8 mouse cellular contexts compared by ENCODE assay signal in the genomic region with DNA sequence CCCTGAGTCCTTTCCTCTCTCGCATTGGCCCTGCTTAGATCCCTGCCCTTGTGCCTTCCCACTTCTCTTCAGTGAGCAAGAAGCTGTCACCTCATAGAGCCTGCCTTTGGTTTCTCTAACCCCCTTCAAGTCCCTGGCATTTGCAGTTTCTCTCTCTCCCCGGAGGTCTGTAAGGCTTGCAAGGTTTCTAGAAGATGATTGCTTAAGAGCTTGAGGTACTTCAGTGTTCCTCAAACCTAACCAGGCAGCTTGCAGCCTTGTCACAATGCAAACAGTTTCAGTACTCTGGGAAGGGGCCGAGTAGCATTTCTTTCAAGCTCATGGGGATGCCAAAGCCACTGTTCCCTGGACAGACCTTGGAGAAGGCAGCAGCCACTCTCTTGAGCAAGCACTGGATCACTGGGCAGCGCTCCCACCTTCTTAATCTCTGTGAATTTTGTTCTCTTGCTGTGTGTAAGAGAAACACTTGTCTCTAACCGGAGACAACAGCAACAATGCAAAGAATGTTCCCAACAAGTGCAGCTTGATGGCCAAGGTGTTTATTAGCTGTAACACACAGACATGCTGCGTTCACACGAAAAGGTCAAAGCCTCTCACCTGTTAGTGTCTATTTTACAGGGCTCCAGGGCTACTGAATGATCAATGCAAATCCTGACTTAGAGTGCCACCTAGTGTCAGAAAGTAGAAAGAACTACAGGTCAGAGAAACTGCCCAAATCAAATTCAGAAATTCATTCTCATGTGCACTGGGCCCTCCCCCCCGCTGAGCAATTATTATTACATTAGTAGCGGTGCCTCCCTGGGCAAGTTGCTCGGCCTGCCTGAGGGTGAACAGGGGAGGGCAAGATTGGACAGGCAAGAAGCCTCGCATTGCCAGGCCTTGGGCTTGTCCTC. TPM values are rescaled to one million over a fixed set of nuclear protein-coding genes. Genes with fewer than 3 reads are reported as not detected.
A peak's percentile ranks its signal among the peaks of the same experiment; 100 is the strongest.
DNase-seq lines count a peak whose midpoint lies in the region; ATAC-seq and TF ChIP-seq lines count a peak whose summit lies in the region.

No protein-coding gene starts in this region.

- H3K4me2 ChIP-seq in heart, embryonic 11.5 days, result no peak overlapping the region
- no peak overlapping the region for H3K4me2 ChIP-seq in forebrain, postnatal 0 days (ENCODE audit: low read depth)
- no peak overlapping the region for H3K4me2 ChIP-seq in intestine, postnatal 0 days (replicated peaks; ENCODE audit: low read depth)

- no peak for ATAC-seq in heart, embryonic 11.5 days (replicated peaks; ENCODE audit: insufficient number of reproducible peaks, low FRiP score, low TSS enrichment)
- ATAC-seq in forebrain, postnatal 0 days, result peak; percentile 81
- ATAC-seq in intestine, postnatal 0 days, result peak; percentile 48

- no peak for TF ChIP-seq POLR2A in cerebellum, adult 2 months (IDR thresholded peaks at IDR 0.05; ENCODE audit: borderline replicate concordance, insufficient read depth, low read length)

- 32% methylated on average over 11 of the region's 11 CpGs for WGBS in heart, embryonic 11.5 days (ENCODE audit: insufficient replicate concordance)
- WGBS in cerebellum, adult 2 months, result 25% methylated on average over 11 of the region's 11 CpGs
- WGBS in forebrain, postnatal 0 days, result 35% methylated on average over 11 of the region's 11 CpGs
- WGBS in intestine, postnatal 0 days, result 31% methylated on average over 11 of the region's 11 CpGs

- H3K9ac ChIP-seq in heart, embryonic 11.5 days (ENCODE audit: low read depth, low read length), result no peak overlapping the region
- peak overlapping the region; percentile 10; the same call in 1 of the 2 replicates for H3K9ac ChIP-seq in forebrain, postnatal 0 days
- H3K9ac ChIP-seq in intestine, postnatal 0 days (ENCODE audit: low read depth, low read length), result no peak overlapping the region

- no peak overlapping the region for H3K27ac ChIP-seq in heart, embryonic 11.5 days (ENCODE audit: low read depth, low read length)
- no peak overlapping the region for H3K27ac ChIP-seq in cerebellum, adult 2 months (ENCODE audit: insufficient read depth, low read length)
- H3K27ac ChIP-seq in forebrain, postnatal 0 days (ENCODE audit: low read depth, low read length), result no peak overlapping the region
- H3K27ac ChIP-seq in intestine, postnatal 0 days (ENCODE audit: low read depth, low read length), result no peak overlapping the region

- no peaks in the 10 kb centered on the region for H3K27me3 ChIP-seq in heart, embryonic 11.5 days (ENCODE audit: control insufficient read depth, insufficient read depth, low read length)
- no peaks in the 10 kb centered on the region for H3K27me3 ChIP-seq in cerebellum, adult 2 months (ENCODE audit: control insufficient read depth, insufficient read depth, low read length)
- no peaks in the 10 kb centered on the region for H3K27me3 ChIP-seq in forebrain, postnatal 0 days (ENCODE audit: insufficient read depth, low read length)
- no peaks in the 10 kb centered on the region for H3K27me3 ChIP-seq in intestine, postnatal 0 days (replicated peaks; ENCODE audit: control insufficient read depth, insufficient read depth, low read length)

- no peaks in the 10 kb centered on the region for H3K36me3 ChIP-seq in heart, embryonic 11.5 days (ENCODE audit: control insufficient read depth, insufficient read depth, low read length)
- no peaks in the 10 kb centered on the region for H3K36me3 ChIP-seq in forebrain, postnatal 0 days (ENCODE audit: insufficient read depth)
- H3K36me3 ChIP-seq in intestine, postnatal 0 days (ENCODE audit: control insufficient read depth, insufficient read depth), result peaks cover 4% of the 10 kb centered on the region; the same call in 1 of the 2 replicates

- H3K4me1 ChIP-seq in heart, embryonic 11.5 days (ENCODE audit: control insufficient read depth, insufficient read depth, low read length), result no peaks in the 10 kb centered on the region
- peaks cover 3% of the 10 kb centered on the region; the same call in 1 of the 2 replicates for H3K4me1 ChIP-seq in cerebellum, adult 2 months (ENCODE audit: control insufficient read depth, insufficient read depth, low read length)
- H3K4me1 ChIP-seq in forebrain, postnatal 0 days (ENCODE audit: insufficient read depth), result no peaks in the 10 kb centered on the region
- no peaks in the 10 kb centered on the region for H3K4me1 ChIP-seq in intestine, postnatal 0 days (replicated peaks; ENCODE audit: control insufficient read depth, insufficient read depth, low read length)

- peak; percentile 57 to 86 for DNase-seq in heart, adult 18-20 months
- DNase-seq in CD4-positive helper T cell, adult 2 months (ENCODE audit: low read depth, low spot score), result peak; percentile 75
- DNase-seq in cerebellum, adult 2 months, result peak; percentile 40 to 75
- peak; percentile 84 for DNase-seq in forebrain, postnatal 0 days
- DNase-seq in lung, postnatal 14 days, result peak; percentile 69
- DNase-seq in retina, postnatal 7 days (ENCODE audit: low read depth, low spot score), result peak; percentile 73

- TF ChIP-seq CTCF in cerebellum, adult 2 months (IDR thresholded peaks at IDR 0.05; ENCODE audit: borderline replicate concordance, insufficient read depth, low read depth, low read length), result peak; percentile 73; the same call in 1 of the 2 replicates
- peak; percentile 87 for TF ChIP-seq CTCF in forebrain, postnatal 0 days (IDR thresholded peaks at IDR 0.05; ENCODE audit: low read depth)
- TF ChIP-seq CTCF in intestine, postnatal 0 days (IDR thresholded peaks at IDR 0.05; ENCODE audit: low read depth), result peak; percentile 87

- no peak overlapping the region for H3K4me3 ChIP-seq in heart, embryonic 11.5 days (ENCODE audit: low read depth, low read length)
- H3K4me3 ChIP-seq in cerebellum, adult 2 months (replicated peaks; ENCODE audit: insufficient read depth, low read depth, low read length), result no peak overlapping the region
- H3K4me3 ChIP-seq in forebrain, postnatal 0 days (ENCODE audit: low read depth, low read length), result no peak overlapping the region
- no peak overlapping the region for H3K4me3 ChIP-seq in intestine, postnatal 0 days (ENCODE audit: low read depth, low read length)

- H3K9me3 ChIP-seq in heart, embryonic 11.5 days (replicated peaks; ENCODE audit: control insufficient read depth, low read length), result no peaks in the 10 kb centered on the region
- no peaks in the 10 kb centered on the region for H3K9me3 ChIP-seq in forebrain, postnatal 0 days (ENCODE audit: low read length)
- H3K9me3 ChIP-seq in intestine, postnatal 0 days (ENCODE audit: control insufficient read depth), result no peaks in the 10 kb centered on the region

RNA-seq across cellular contexts. Expression of a gene that starts 10.3 kb away (rescaled TPM):
- 1 to 10 TPM; 6.5 TPM for total RNA-seq in heart, adult 18-20 months (2021)
- 17.7 and 18.9 TPM in 2 replicates for polyA plus RNA-seq in heart, embryonic 11.5 days (2014; fragmentation: Nextera tagmentation; extraction: Ambion mirVana)
- polyA plus RNA-seq in cerebellum, adult 2 months (2012; rRNA removed), result 4.9 and 5.3 TPM in 2 replicates
- total RNA-seq in forebrain, postnatal 0 days (2014; rRNA removed), result 6.2 and 6.8 TPM in 2 replicates
- polyA plus RNA-seq in forebrain, postnatal 0 days (2015; fragmentation: Nextera tagmentation; extraction: Ambion mirVana), result 12.7 and 16.6 TPM in 2 replicates
- polyA plus RNA-seq in intestine, postnatal 0 days (2015; fragmentation: Nextera tagmentation; extraction: Ambion mirVana), result 11.0 and 12.4 TPM in 2 replicates

RNA-seq across cellular contexts. Expression of a gene that starts 15.1 kb away (rescaled TPM):
- not detected for total RNA-seq in heart, adult 18-20 months (2021)
- not detected in 2 replicates for polyA plus RNA-seq in heart, embryonic 11.5 days (2014; fragmentation: Nextera tagmentation; extraction: Ambion mirVana)
- not detected in 2 replicates for polyA plus RNA-seq in cerebellum, adult 2 months (2012; rRNA removed)
- not detected in 2 replicates for total RNA-seq in forebrain, postnatal 0 days (2014; rRNA removed)
- polyA plus RNA-seq in forebrain, postnatal 0 days (2015; fragmentation: Nextera tagmentation; extraction: Ambion mirVana), result not detected in 2 replicates
- polyA plus RNA-seq in intestine, postnatal 0 days (2015; fragmentation: Nextera tagmentation; extraction: Ambion mirVana), result 854 and 883 TPM in 2 replicates

RNA-seq across cellular contexts. Expression of a gene that starts 22.4 kb away (rescaled TPM):
- total RNA-seq in heart, adult 18-20 months (2021), result not detected
- 0.27 TPM in 2 replicates for polyA plus RNA-seq in heart, embryonic 11.5 days (2014; fragmentation: Nextera tagmentation; extraction: Ambion mirVana)
- polyA plus RNA-seq in cerebellum, adult 2 months (2012; rRNA removed), result 0.06 and 0.10 TPM in 2 replicates
- total RNA-seq in forebrain, postnatal 0 days (2014; rRNA removed), result 0.57 and 0.77 TPM in 2 replicates
- 0.05 and 0.10 TPM in 2 replicates for polyA plus RNA-seq in forebrain, postnatal 0 days (2015; fragmentation: Nextera tagmentation; extraction: Ambion mirVana)
- not detected in 2 replicates for polyA plus RNA-seq in intestine, postnatal 0 days (2015; fragmentation: Nextera tagmentation; extraction: Ambion mirVana)

RNA-seq across cellular contexts. Expression of a gene that starts 33.7 kb away (rescaled TPM):
- not detected for total RNA-seq in heart, adult 18-20 months (2021)
- polyA plus RNA-seq in heart, embryonic 11.5 days (2014; fragmentation: Nextera tagmentation; extraction: Ambion mirVana), result 0.17 TPM in 1 of 2 replicates, not detected in the other
- 0.05 and 0.08 TPM in 2 replicates for polyA plus RNA-seq in cerebellum, adult 2 months (2012; rRNA removed)
- total RNA-seq in forebrain, postnatal 0 days (2014; rRNA removed), result 2.1 and 3.2 TPM in 2 replicates
- 3.0 and 4.8 TPM in 2 replicates for polyA plus RNA-seq in forebrain, postnatal 0 days (2015; fragmentation: Nextera tagmentation; extraction: Ambion mirVana)
- 0.34 and 0.44 TPM in 2 replicates for polyA plus RNA-seq in intestine, postnatal 0 days (2015; fragmentation: Nextera tagmentation; extraction: Ambion mirVana)

RNA-seq across cellular contexts. Expression of a gene that starts 38.9 kb away (rescaled TPM):
- not detected for total RNA-seq in heart, adult 18-20 months (2021)
- not detected in 2 replicates for polyA plus RNA-seq in heart, embryonic 11.5 days (2014; fragmentation: Nextera tagmentation; extraction: Ambion mirVana)
- polyA plus RNA-seq in cerebellum, adult 2 months (2012; rRNA removed), result 0.05 TPM in 1 of 2 replicates, not detected in the other
- 0.10 and 0.23 TPM in 2 replicates for total RNA-seq in forebrain, postnatal 0 days (2014; rRNA removed)
- 0.59 and 0.68 TPM in 2 replicates for polyA plus RNA-seq in forebrain, postnatal 0 days (2015; fragmentation: Nextera tagmentation; extraction: Ambion mirVana)
- not detected in 2 replicates for polyA plus RNA-seq in intestine, postnatal 0 days (2015; fragmentation: Nextera tagmentation; extraction: Ambion mirVana)

Comparison
In these comparisons a context has a peak if more than half of its experiments do, and no peak if none do; other contexts are left out.
1. RNA of a gene that starts 15.1 kb away (polyA plus RNA-seq): 854 to 883 TPM in intestine, postnatal 0 days; not detected in heart, embryonic 11.5 days, not detected in cerebellum, adult 2 months and not detected in forebrain, postnatal 0 days; every median in the first group is over 100 times any median in the second.
2. Peak in every context shown above with its lines, with median percentiles within 50 percentile points of each other: DNase-seq and CTCF ChIP-seq.